Mouse (Mus musculus): ENCODE data around the gene Prim2. TPM values are rescaled to one million over a fixed set of nuclear protein-coding genes. Genes with fewer than 3 reads are reported as not detected.

The Prim2 gene
- polyA plus RNA-seq, 1 experiment = 8.9 TPM

DNA sequence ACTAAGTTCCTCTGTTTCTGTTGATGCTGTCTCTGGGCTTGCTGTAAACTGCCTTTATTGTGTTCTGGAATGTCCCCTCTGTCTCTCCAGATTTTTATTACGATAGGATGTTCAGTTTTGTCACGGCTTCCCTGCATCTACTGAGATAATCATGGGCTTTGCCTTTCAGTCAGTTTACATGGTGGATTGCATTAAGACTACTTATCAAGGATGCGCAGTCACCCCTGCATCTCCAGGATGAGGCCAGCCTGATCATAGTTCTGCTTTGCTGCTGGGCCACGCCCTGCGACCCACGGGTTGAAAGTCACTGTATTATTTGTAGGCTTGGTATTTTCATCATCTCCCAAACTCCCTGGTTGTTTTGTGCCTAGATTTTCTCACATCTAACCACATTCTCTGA, 95.1 kb downstream of the Prim2 start:
- no peak overlapping the region for H3K4me3 ChIP-seq (ENCODE audit: insufficient read depth, low read length)
- no peaks in the 10 kb centered on the region for H3K4me1 ChIP-seq (ENCODE audit: control insufficient read depth, insufficient read depth, low read length)
- no peak overlapping the region for H3K27ac ChIP-seq (ENCODE audit: insufficient read depth, low read length)
- TF ChIP-seq POLR2A (IDR thresholded peaks at IDR 0.05; ENCODE audit: extremely low read depth, insufficient read depth, low read length) = no peak
- no peak for TF ChIP-seq CTCF (IDR thresholded peaks at IDR 0.05; ENCODE audit: extremely low read depth, insufficient read depth, low read length)

GRCm38 (mm10) chr1:33565764-33566401, 103.7 kb downstream of the Prim2 start:
- H3K4me3 ChIP-seq (ENCODE audit: insufficient read depth, low read length) = no peak overlapping the region
- H3K27ac ChIP-seq (ENCODE audit: insufficient read depth, low read length) = no peak overlapping the region
- no peaks in the 10 kb centered on the region for H3K4me1 ChIP-seq (ENCODE audit: control insufficient read depth, insufficient read depth, low read length)
- TF ChIP-seq POLR2A (IDR thresholded peaks at IDR 0.05; ENCODE audit: extremely low read depth, insufficient read depth, low read length) = no peak
- peak; percentile 25; the same call in 1 of the 2 replicates for TF ChIP-seq CTCF (IDR thresholded peaks at IDR 0.05; ENCODE audit: extremely low read depth, insufficient read depth, low read length)

DNA sequence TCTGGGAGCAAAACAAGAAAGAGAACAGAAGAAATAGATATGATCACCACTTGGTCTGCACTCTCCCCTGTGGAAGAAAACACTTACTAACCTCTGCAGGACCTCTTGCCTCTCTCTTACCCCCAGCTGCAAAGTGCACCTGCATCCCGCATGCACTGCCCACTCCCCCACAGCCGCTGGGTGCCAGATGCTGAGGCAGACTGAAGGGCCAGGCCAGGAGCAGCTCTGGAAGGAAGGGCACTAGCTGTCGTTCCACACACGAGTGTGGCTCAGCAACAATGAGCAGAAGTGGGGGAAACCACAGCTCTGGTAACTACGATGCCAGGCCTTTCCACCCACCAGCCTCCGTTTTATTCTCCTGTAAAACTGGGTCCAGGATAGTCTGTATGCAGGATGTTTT, 105.6 kb downstream of the Prim2 start:
- Histone ChIP-seq H3K27ac (ENCODE audit: insufficient read depth, low read length) (no peak overlapping the region), H3K4me3 (ENCODE audit: insufficient read depth, low read length) (no peak overlapping the region), H3K4me1 (ENCODE audit: control insufficient read depth, insufficient read depth, low read length) (no peaks in the 10 kb centered on the region)
- TF ChIP-seq POLR2A (IDR thresholded peaks at IDR 0.05; ENCODE audit: extremely low read depth, insufficient read depth, low read length) = no peak
- no peak for TF ChIP-seq CTCF (IDR thresholded peaks at IDR 0.05; ENCODE audit: extremely low read depth, insufficient read depth, low read length)

DNA sequence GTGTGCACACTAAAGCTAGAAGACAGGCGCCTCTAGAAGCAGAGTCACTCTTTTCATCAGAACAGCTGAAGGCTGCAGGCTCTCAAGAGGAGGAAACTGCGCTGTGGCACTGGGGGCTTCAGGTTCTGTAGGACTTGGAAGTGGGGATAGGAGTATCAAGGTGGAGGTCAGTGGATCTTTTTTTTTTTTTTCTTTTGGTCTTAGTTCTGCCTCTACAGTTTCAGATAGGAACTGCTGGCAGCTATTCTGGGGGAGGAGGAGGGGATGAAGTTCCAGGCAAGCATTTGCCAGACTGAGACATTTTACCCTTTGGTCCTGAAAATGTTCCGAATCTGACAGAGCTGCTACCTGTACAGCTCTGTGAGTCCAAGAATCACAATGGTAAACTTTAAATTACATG, 106.0 kb downstream of the Prim2 start:
- TF ChIP-seq CTCF (IDR thresholded peaks at IDR 0.05; ENCODE audit: extremely low read depth, insufficient read depth, low read length) = no peak
- TF ChIP-seq POLR2A (IDR thresholded peaks at IDR 0.05; ENCODE audit: extremely low read depth, insufficient read depth, low read length) = no peak
- Histone ChIP-seq H3K4me1 (ENCODE audit: control insufficient read depth, insufficient read depth, low read length) (no peaks in the 10 kb centered on the region), H3K4me3 (ENCODE audit: insufficient read depth, low read length) (no peak overlapping the region), H3K27ac (ENCODE audit: insufficient read depth, low read length) (no peak overlapping the region)

GRCm38 (mm10) chr1:33556638-33557037, 113.0 kb downstream of the Prim2 start:
- TF ChIP-seq POLR2A (IDR thresholded peaks at IDR 0.05; ENCODE audit: extremely low read depth, insufficient read depth, low read length) (no peak), CTCF (IDR thresholded peaks at IDR 0.05; ENCODE audit: extremely low read depth, insufficient read depth, low read length) (no peak)
- Histone ChIP-seq H3K4me3 (ENCODE audit: insufficient read depth, low read length) (no peak overlapping the region), H3K27ac (ENCODE audit: insufficient read depth, low read length) (no peak overlapping the region), H3K4me1 (ENCODE audit: control insufficient read depth, insufficient read depth, low read length) (no peaks in the 10 kb centered on the region)

- Histone ChIP-seq H3K27ac (ENCODE audit: insufficient read depth, low read length) (no peak overlapping the region), H3K4me1 (ENCODE audit: control insufficient read depth, insufficient read depth, low read length) (no peaks in the 10 kb centered on the region), H3K4me3 (ENCODE audit: insufficient read depth, low read length) (no peak overlapping the region)
- TF ChIP-seq CTCF (IDR thresholded peaks at IDR 0.05; ENCODE audit: extremely low read depth, insufficient read depth, low read length) = no peak
- TF ChIP-seq POLR2A (IDR thresholded peaks at IDR 0.05; ENCODE audit: extremely low read depth, insufficient read depth, low read length) = no peak
Observed at GRCm38 (mm10) chr1:33555626-33556025, 114.0 kb downstream of the Prim2 start.

DNA sequence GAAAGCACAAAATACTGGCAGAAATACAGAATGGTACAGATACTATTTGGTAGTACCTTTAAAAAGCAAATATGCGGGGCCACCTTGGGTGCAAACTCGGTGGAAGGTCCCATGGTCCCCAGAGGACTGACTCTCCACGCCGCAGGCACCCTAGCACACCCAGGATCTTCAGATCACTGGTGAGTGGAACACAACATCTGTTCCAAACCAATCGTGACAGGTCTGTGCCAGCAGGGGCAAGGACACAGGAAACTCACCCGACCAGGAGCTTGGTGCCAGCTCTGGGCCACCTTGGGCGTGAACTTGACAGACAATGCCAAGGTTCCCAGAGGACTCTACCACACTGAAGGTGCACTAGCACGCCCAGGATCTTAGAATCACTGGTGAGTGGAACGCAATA, 118.2 kb downstream of the Prim2 start:
- TF ChIP-seq CTCF (IDR thresholded peaks at IDR 0.05; ENCODE audit: extremely low read depth, insufficient read depth, low read length) = no peak
- no peak for TF ChIP-seq POLR2A (IDR thresholded peaks at IDR 0.05; ENCODE audit: extremely low read depth, insufficient read depth, low read length)
- H3K27ac ChIP-seq (ENCODE audit: insufficient read depth, low read length) = no peak overlapping the region
- H3K4me1 ChIP-seq (ENCODE audit: control insufficient read depth, insufficient read depth, low read length) = no peaks in the 10 kb centered on the region
- no peak overlapping the region for H3K4me3 ChIP-seq (ENCODE audit: insufficient read depth, low read length)

DNA sequence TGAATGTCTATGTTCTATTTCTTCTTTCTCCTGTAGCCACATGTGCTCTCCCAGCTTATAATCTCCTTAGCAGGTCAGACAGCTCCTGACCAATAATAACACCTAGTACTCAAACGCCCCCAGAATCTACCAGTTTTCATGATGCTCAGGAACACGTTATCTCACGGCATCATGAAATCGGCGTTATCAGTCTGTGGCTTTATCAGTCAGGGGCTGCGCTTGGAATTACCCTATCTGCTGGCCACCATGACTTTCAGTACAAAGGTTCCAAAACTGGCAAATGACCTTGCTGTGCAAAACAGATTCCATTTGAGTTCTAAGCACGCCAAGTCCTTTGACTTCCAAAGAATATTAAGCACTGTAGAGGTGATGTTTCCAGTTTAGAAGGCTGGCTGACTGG, 127.9 kb downstream of the Prim2 start:
- H3K4me1 ChIP-seq (ENCODE audit: control insufficient read depth, insufficient read depth, low read length) = no peaks in the 10 kb centered on the region
- no peak overlapping the region for H3K4me3 ChIP-seq (ENCODE audit: insufficient read depth, low read length)
- no peak overlapping the region for H3K27ac ChIP-seq (ENCODE audit: insufficient read depth, low read length)
- TF ChIP-seq POLR2A (IDR thresholded peaks at IDR 0.05; ENCODE audit: extremely low read depth, insufficient read depth, low read length) (no peak), CTCF (IDR thresholded peaks at IDR 0.05; ENCODE audit: extremely low read depth, insufficient read depth, low read length) (no peak)

GRCm38 (mm10) chr1:33537948-33538347, 131.6 kb downstream of the Prim2 start:
- TF ChIP-seq POLR2A (IDR thresholded peaks at IDR 0.05; ENCODE audit: extremely low read depth, insufficient read depth, low read length) (no peak), CTCF (IDR thresholded peaks at IDR 0.05; ENCODE audit: extremely low read depth, insufficient read depth, low read length) (no peak)
- H3K4me3 ChIP-seq (ENCODE audit: insufficient read depth, low read length) = no peak overlapping the region
- H3K4me1 ChIP-seq (ENCODE audit: control insufficient read depth, insufficient read depth, low read length) = no peaks in the 10 kb centered on the region
- H3K27ac ChIP-seq (ENCODE audit: insufficient read depth, low read length) = no peak overlapping the region

- Histone ChIP-seq H3K27ac (ENCODE audit: insufficient read depth, low read length) (no peak overlapping the region), H3K4me1 (ENCODE audit: control insufficient read depth, insufficient read depth, low read length) (no peaks in the 10 kb centered on the region), H3K4me3 (ENCODE audit: insufficient read depth, low read length) (no peak overlapping the region)
- TF ChIP-seq POLR2A (IDR thresholded peaks at IDR 0.05; ENCODE audit: extremely low read depth, insufficient read depth, low read length) (no peak), CTCF (IDR thresholded peaks at IDR 0.05; ENCODE audit: extremely low read depth, insufficient read depth, low read length) (no peak)
Observed at GRCm38 (mm10) chr1:33536272-33537004, 133.2 kb downstream of the Prim2 start.
